Mouse (Mus musculus): ENCODE measurements around the gene Itga8. TPM values are rescaled to one million over a fixed set of nuclear protein-coding genes. Genes with fewer than 3 reads are reported as not detected.

The Itga8 gene
- polyA plus RNA-seq, 1 experiment from 2014 or later, result 5.3 TPM

- DNase-seq (ENCODE audit: low spot score), result no peak
- Histone ChIP-seq H3K9me3 (replicated peaks) (no peaks in the 10 kb centered on the region), H3K36me3 (no peaks in the 10 kb centered on the region), H3K4me3 (no peak overlapping the region), H3K27me3 (ENCODE audit: low read depth, poor library complexity, severe bottlenecking) (no peaks in the 10 kb centered on the region), H3K4me1 (0 out of 2 replicates have a peak, but pooled peaks cover 2% of the 10 kb centered on the region), H3K27ac (replicated peaks) (no peak overlapping the region)
- WGBS, result 89% methylated on average over 4 of the region's 4 CpGs
Measured at GRCm38 (mm10) chr2:12318036-12318435, 16.3 kb upstream of the Itga8 start.

GRCm38 (mm10) chr2:12317343-12317742 is 15.6 kb upstream of the Itga8 start:
- Histone ChIP-seq H3K36me3 (no peaks in the 10 kb centered on the region), H3K4me1 (0 out of 2 replicates have a peak, but pooled peaks cover 2% of the 10 kb centered on the region), H3K27ac (replicated peaks) (no peak overlapping the region), H3K9me3 (replicated peaks) (no peaks in the 10 kb centered on the region), H3K27me3 (ENCODE audit: low read depth, poor library complexity, severe bottlenecking) (no peaks in the 10 kb centered on the region), H3K4me3 (no peak overlapping the region)
- 90% methylated on average over 5 of the region's 5 CpGs for WGBS
- no peak for DNase-seq (ENCODE audit: low spot score)

- H3K27ac ChIP-seq (replicated peaks), result no peak overlapping the region
- WGBS, result 43% methylated on average over 7 of the region's 7 CpGs
Measured at GRCm38 (mm10) chr2:12316361-12316760, 14.6 kb upstream of the Itga8 start.

GRCm38 (mm10) chr2:12314028-12314427 is 12.3 kb upstream of the Itga8 start:
- WGBS, result 73% methylated on average over 6 of the region's 6 CpGs
- Histone ChIP-seq H3K9me3 (replicated peaks) (no peaks in the 10 kb centered on the region), H3K4me3 (no peak overlapping the region), H3K4me1 (0 out of 2 replicates have a peak, but pooled peaks cover 2% of the 10 kb centered on the region), H3K36me3 (no peaks in the 10 kb centered on the region), H3K27me3 (ENCODE audit: low read depth, poor library complexity, severe bottlenecking) (no peaks in the 10 kb centered on the region), H3K27ac (replicated peaks) (no peak overlapping the region)
- DNase-seq (ENCODE audit: low spot score), result no peak

More at GRCm38 (mm10) chr2:12316361-12316760, 14.6 kb upstream of the Itga8 start:
- Histone ChIP-seq H3K4me1 (0 out of 2 replicates have a peak, but pooled peaks cover 2% of the 10 kb centered on the region), H3K4me3 (no peak overlapping the region), H3K9me3 (replicated peaks) (no peaks in the 10 kb centered on the region), H3K36me3 (no peaks in the 10 kb centered on the region), H3K27me3 (ENCODE audit: low read depth, poor library complexity, severe bottlenecking) (no peaks in the 10 kb centered on the region)
- no peak for DNase-seq (ENCODE audit: low spot score)

GRCm38 (mm10) chr2:12308466-12308865 is 6.7 kb upstream of the Itga8 start:
- DNase-seq (ENCODE audit: low spot score), result no peak
- Histone ChIP-seq H3K4me1 (no peaks in the 10 kb centered on the region), H3K9me3 (replicated peaks) (no peaks in the 10 kb centered on the region), H3K27me3 (ENCODE audit: low read depth, poor library complexity, severe bottlenecking) (no peaks in the 10 kb centered on the region), H3K4me3 (no peak overlapping the region), H3K27ac (replicated peaks) (no peak overlapping the region), H3K36me3 (no peaks in the 10 kb centered on the region)

- Histone ChIP-seq H3K4me3 (no peak overlapping the region), H3K9me3 (replicated peaks) (no peaks in the 10 kb centered on the region), H3K36me3 (no peaks in the 10 kb centered on the region), H3K27ac (replicated peaks) (no peak overlapping the region), H3K4me1 (no peaks in the 10 kb centered on the region), H3K27me3 (ENCODE audit: low read depth, poor library complexity, severe bottlenecking) (0 out of 2 replicates have a peak, but pooled peaks cover 4% of the 10 kb centered on the region)
- DNase-seq (ENCODE audit: low spot score), result no peak
Measured at GRCm38 (mm10) chr2:12307311-12307710, 5.6 kb upstream of the Itga8 start.

GRCm38 (mm10) chr2:12305064-12305650 is 3.4 kb upstream of the Itga8 start:
- H3K36me3 ChIP-seq, result no peaks in the 10 kb centered on the region
- peaks cover 10% of the 10 kb centered on the region for H3K4me1 ChIP-seq
- peaks cover 16% of the 10 kb centered on the region for H3K27me3 ChIP-seq (ENCODE audit: low read depth, poor library complexity, severe bottlenecking)
- no peak overlapping the region for H3K27ac ChIP-seq (replicated peaks)
- H3K4me3 ChIP-seq, result no peak overlapping the region
- no peaks in the 10 kb centered on the region for H3K9me3 ChIP-seq (replicated peaks)
- no peak for DNase-seq (ENCODE audit: low spot score)
- WGBS, result 90% methylated on average over 9 of the region's 9 CpGs

- H3K27ac ChIP-seq (replicated peaks), result no peak overlapping the region
- H3K4me3 ChIP-seq, result peak overlapping the region; percentile 75
- peaks cover 17% of the 10 kb centered on the region for H3K27me3 ChIP-seq (ENCODE audit: low read depth, poor library complexity, severe bottlenecking)
- peak; percentile 18 for DNase-seq (ENCODE audit: low spot score)
- no peaks in the 10 kb centered on the region for H3K9me3 ChIP-seq (replicated peaks)
- peaks cover 10% of the 10 kb centered on the region for H3K4me1 ChIP-seq
- H3K36me3 ChIP-seq, result no peaks in the 10 kb centered on the region
- 72% methylated on average over 15 of the region's 15 CpGs for WGBS
Measured at GRCm38 (mm10) chr2:12300449-12301228, 1.1 kb downstream of the Itga8 start.

GRCm38 (mm10) chr2:12297287-12297686 is 4.4 kb downstream of the Itga8 start:
- no peak overlapping the region for H3K4me3 ChIP-seq
- no peak overlapping the region for H3K27ac ChIP-seq (replicated peaks)
- no peak for DNase-seq (ENCODE audit: low spot score)
- H3K9me3 ChIP-seq (replicated peaks), result no peaks in the 10 kb centered on the region
- H3K27me3 ChIP-seq (ENCODE audit: low read depth, poor library complexity, severe bottlenecking), result peaks cover 13% of the 10 kb centered on the region
- peaks cover 14% of the 10 kb centered on the region for H3K4me1 ChIP-seq
- 87% methylated on average over 5 of the region's 5 CpGs for WGBS
- H3K36me3 ChIP-seq, result no peaks in the 10 kb centered on the region

GRCm38 (mm10) chr2:12295150-12295549 is 6.6 kb downstream of the Itga8 start:
- Histone ChIP-seq H3K27me3 (ENCODE audit: low read depth, poor library complexity, severe bottlenecking) (peaks cover under 1% of the 10 kb centered on the region; the same call in 1 of the 2 replicates), H3K36me3 (no peaks in the 10 kb centered on the region), H3K4me3 (no peak overlapping the region), H3K27ac (replicated peaks) (no peak overlapping the region), H3K4me1 (0 out of 2 replicates have a peak, but pooled peaks cover 4% of the 10 kb centered on the region), H3K9me3 (replicated peaks) (no peaks in the 10 kb centered on the region)
- DNase-seq (ENCODE audit: low spot score), result no peak
- WGBS, result 93% methylated on average over 6 of the region's 6 CpGs

- Histone ChIP-seq H3K4me1 (0 out of 2 replicates have a peak, but pooled peaks cover 4% of the 10 kb centered on the region), H3K4me3 (no peak overlapping the region), H3K9me3 (replicated peaks) (no peaks in the 10 kb centered on the region), H3K36me3 (no peaks in the 10 kb centered on the region), H3K27me3 (ENCODE audit: low read depth, poor library complexity, severe bottlenecking) (no peaks in the 10 kb centered on the region), H3K27ac (replicated peaks) (no peak overlapping the region)
- WGBS, result 72% methylated on average over 3 of the region's 3 CpGs
- no peak for DNase-seq (ENCODE audit: low spot score)
Measured at GRCm38 (mm10) chr2:12294060-12294459, 7.7 kb downstream of the Itga8 start.

- no peaks in the 10 kb centered on the region for H3K27me3 ChIP-seq (ENCODE audit: low read depth, poor library complexity, severe bottlenecking)
- no peak for DNase-seq (ENCODE audit: low spot score)
- WGBS, result 75% methylated on average over 8 of the region's 8 CpGs
- H3K36me3 ChIP-seq, result no peaks in the 10 kb centered on the region
- 0 out of 2 replicates have a peak, but pooled peaks cover 4% of the 10 kb centered on the region for H3K4me1 ChIP-seq
- no peak overlapping the region for H3K4me3 ChIP-seq
- no peak overlapping the region for H3K27ac ChIP-seq (replicated peaks)
- no peaks in the 10 kb centered on the region for H3K9me3 ChIP-seq (replicated peaks)
Measured at GRCm38 (mm10) chr2:12293458-12293857, 8.3 kb downstream of the Itga8 start.
